Mouse (Mus musculus): ENCODE measurements at regions not wholly inside any gene's neighbourhood (a gene's known extent, or its start where the extent isn't known, plus 50 kb on each side); places are given as distances from the start of the nearest gene placed in this dataset.
A peak's percentile ranks its signal among the peaks of the same experiment; 100 is the strongest.

DNA sequence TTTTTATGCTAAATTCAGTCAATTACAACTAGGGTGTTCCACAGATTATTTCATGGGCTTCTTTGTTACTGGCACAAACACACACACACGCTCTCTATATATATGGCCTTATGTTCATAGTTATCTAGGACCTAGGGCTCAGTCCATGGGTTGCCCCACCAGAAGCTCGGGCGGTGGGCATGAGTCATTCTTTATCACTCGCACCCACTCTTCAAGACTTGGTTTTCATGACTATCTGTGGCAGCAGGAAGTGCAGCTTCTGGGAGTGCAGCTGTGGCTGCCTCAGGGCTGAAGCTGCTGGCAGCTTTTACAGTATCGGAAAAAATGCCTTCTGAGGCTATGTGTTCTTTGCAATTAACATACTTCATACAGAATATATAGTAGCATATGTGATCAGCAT, 198.7 kb downstream of the Ipo11 start:
- DNase-seq (ENCODE audit: low spot score in 2 of 2), result no peak

DNA sequence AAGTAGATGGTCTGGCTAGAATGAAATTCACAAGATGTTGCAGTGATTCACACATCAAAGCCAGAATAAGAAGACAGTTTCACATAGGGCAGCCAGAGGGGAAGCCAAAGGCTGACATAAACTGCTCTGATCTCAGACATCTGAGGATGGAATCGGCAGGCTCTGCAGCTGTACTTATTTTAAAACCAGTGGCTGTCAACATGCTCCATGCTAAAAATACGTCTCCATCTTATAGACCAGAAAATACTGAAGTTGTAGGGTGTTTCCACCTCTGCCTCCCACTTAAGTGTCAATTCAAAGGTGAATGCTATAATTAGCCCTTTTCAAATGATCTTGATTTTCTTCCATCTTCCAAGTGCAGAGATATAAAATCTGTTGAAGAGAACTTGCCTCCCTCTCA, 202.4 kb downstream of the Ipo11 start:
- DNase-seq (ENCODE audit: low spot score in 2 of 2), result no peak

DNA sequence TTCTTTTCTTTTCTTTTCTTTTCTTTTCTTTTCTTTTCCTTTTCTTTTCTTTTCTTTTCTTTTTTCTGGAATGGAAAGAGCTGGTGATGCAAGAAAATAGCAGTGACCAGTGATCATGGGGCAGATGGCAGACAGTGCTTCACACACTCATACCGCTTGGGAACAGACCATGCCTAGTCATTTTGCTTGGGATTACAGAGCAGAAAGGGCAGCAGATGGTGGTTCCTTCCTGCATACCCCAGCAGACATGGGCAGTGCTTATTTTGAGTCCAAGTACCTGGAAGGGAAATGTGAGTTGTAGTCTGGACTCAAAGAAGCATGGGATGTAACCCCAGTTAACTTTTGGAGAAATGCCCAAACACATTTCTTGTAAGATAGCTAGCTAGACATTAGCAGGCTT, 203.9 kb downstream of the Ipo11 start:
- DNase-seq (ENCODE audit: low spot score in 2 of 2), result no peak

DNA sequence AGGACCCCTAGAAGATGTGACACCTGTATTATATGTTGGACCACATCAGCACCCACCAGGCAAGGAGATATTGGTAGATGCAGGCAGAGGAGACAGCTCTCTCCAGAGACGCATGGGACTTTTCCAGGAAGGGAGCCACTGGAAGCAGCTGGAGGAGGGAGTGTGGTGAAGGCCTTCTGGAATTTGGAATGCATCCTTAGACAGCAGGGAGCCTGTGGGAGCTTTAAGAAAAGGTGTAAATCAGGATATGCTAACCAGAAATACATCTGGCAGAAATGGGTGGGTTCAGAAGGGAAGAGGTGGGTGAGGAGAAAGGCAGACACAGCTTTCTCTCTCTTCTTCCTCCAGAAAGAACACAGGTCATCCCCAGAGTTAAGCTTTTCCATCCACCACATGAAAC, 213.4 kb downstream of the Ipo11 start:
- DNase-seq (ENCODE audit: low spot score in 2 of 2), result no peak

DNA sequence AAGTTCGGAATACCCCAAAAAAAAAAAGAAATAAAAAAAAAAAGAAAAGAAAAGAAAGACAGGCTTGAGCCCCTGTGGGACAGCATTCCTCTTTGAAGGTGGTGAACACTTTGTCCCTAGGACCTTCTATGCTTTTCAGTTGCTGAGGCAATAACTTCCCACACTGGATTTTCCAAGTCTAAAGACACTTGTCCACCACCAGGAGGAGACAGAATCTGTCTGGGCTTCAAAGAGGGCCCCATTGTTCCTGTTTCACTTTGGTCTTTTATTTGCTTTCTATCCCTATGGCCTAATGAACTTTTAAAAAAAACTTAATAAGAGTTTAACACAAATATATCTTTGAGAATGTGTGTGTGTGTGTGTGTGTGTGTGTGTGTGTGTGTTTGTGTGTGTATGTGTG, 215.6 kb downstream of the Ipo11 start:
- DNase-seq (ENCODE audit: low spot score in 2 of 2), result no peak

DNA sequence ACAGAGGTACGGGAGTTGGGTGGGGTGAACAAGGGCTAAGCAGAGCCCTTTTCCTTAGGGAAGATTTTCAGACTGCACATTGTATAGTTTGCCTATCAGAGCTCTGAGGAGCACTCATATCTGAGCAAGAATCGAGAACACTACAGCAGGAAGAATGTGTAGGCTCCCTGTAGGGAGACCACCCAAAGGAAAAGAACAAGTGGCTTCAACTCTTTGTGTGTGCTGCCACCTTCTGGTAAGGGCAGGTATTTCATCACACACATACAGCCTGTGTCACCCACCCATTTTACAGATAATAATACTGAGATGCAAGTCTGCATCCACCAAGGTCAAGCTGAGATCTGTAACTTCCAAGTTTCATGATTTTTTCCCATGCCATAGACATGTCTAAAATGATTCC, 221.0 kb downstream of the Ipo11 start:
- no peak for DNase-seq (ENCODE audit: low spot score in 2 of 2)

DNA sequence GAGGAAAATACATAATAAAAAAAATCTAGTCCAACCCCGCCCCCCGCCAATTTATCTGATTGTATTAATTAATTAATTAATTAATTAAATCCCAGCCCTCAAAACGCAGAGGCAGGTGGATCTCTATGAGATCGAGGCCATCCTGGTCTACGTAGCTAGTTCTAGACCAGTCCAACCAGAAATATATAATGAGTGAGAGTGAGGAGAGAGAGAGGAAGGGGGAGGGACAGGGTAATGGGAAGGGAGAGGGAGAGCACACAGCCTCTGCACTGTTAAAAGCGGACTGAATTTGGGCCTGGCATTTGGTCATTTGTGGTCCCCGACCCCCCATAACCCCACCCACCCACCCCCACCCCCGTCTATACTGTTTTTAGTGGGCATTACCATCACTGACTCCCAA, 221.5 kb downstream of the Ipo11 start:
- DNase-seq (ENCODE audit: low spot score in 2 of 2), result no peak

DNA sequence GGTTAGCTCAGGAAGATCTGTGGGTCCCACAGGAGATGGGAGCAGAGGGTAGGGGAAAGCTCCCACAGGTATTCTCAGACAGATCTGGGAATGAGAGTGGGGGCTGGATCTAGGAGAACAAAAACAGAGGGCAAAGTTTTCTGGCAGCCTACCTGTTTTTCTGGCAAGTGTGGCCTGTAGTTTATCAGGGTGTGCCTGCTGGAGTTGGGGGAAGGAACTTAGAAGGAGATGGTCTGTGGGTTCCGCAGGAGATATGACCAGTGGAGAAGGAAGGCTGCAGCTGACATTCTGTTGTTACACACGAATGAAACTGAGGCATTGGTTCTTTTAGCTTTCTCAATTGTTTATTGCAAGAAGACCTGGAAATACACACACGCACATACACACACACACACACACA, 226.2 kb downstream of the Ipo11 start:
- no peak for DNase-seq (ENCODE audit: low spot score in 2 of 2)

DNA sequence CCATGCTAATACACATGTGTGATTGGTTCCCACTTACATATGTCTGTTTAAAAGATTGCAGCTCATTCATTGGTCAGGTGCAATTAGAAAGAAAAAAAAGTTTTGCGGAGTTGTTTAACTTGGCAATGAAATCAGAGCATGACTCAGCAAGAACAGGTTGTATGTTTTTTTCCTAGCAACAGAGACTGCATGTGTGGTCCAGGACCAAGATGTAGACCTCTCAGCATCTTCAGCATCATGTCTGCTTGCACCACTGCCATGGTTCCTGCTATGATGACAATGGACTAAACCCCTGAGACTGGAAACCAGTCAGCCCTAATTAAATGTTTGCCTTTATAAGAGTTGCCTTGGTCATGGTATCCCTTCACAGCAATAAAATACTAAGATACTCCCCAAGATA, 236.4 kb downstream of the Ipo11 start:
- DNase-seq (ENCODE audit: low spot score in 2 of 2), result no peak

DNA sequence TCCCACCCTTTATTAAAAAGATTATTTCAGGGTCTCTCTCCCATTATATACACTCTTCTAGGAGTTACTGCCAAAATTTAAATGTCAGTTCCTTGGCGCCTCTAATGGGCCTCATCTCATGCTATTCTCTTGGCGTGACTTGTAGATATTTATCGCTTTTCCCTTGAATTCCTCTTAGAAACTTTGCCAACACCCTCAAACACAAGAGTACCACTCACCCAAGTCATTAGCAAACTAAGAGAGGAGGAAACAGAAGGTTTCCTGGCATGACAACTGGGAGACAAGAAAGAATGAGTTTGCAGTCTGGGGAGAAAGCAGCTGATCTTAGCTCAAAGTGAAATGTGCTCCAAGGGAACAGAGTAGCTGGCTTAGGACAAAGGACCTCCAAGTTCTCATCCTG, 236.8 kb downstream of the Ipo11 start:
- no peak for DNase-seq (ENCODE audit: low spot score in 2 of 2)

DNA sequence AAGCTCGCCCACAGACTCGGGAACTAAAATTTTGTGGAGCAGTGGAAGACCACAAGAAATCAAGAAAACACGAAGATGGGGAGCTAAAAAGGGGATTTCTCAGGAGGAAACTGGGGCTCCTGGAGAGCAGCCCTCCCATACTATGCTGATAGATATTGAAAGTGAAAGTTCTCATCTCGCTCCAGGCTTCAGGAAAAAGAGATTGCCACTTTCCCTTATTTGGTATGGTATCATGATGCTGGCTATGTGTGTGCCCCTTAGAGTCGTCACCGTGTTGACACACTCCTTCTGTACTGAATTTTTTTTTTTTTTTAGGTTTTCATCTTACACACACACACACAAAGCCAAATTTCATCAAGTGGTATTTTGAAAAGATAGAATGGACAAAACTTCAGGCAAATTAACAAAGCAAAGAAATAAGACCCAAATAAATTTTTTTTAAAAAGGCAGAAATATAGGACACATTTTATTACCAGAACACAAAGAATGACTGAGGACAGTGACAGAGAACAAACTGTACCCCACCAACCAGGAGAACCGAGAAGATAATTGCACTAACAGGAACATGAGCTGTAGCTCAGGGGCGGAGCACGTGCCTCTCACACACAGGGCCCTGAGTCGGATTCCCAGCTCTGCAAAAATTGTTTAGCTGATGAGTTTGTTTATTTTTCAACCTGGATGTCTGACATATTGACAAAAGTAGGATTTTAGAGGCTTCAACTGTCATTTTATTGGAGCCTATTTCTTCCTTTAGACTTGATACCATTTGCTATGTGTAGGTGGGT, 244.8 kb downstream of the Ipo11 start:
- no peak for DNase-seq (ENCODE audit: low spot score in 2 of 2)

DNA sequence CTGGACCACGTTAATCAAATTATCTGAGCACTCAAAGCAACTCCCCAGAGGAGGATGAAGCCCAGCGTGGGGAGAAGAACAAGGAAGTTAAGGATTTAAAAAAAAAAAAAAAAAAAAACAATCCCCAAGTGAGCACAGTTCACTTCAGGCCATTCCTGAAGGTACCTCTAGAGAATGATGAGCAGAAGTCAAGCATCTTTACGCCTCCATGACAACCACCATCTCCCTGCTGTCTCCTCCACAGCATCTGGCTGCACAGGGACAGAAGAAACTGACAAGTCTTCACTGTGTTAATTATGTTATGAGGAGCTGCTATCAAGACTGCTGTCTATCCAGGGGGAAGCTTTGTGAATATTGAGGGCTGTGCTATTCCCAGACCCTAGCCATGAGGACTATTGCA, 246.6 kb downstream of the Ipo11 start:
- no peak for DNase-seq (ENCODE audit: low spot score in 2 of 2)

DNA sequence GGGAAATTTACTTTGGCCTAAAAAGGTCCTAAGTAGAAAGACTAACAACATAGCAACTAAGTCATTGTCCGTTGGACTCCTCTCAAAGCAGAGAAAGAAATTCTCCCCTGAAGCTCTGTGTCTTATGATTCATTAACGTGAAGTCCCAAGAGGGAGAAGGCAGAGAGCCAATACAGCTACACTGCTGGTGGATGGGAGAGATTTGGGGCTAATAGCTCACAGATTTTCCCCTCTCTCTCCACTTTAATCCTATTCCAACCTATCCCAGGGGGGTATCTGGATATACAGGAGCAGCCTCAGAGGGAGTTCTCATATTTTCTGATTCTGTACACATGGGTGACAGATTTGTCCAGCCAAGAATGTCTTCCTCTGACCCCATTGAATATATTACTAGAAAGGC, 247.1 kb downstream of the Ipo11 start:
- DNase-seq (ENCODE audit: low spot score in 2 of 2), result no peak

DNA sequence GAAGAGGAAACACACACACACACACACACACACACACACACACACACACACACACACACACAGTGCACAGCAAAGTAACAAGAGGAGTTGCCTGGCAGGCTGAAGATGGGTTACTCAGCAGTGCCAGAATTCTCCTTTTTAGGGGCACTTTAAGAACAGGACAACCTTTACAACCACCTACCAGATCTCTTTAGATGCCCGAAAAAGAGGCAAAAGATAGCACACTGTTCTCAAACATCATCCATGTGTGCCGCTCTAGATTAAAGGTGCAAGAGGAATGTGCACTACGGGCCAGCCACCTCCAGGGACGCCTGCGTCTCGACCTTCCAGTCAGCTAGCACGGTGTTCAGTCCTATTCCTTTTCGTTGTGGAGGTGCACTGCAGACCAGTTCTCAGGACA, 247.7 kb downstream of the Ipo11 start:
- no peak for DNase-seq (ENCODE audit: low spot score in 2 of 2)

DNA sequence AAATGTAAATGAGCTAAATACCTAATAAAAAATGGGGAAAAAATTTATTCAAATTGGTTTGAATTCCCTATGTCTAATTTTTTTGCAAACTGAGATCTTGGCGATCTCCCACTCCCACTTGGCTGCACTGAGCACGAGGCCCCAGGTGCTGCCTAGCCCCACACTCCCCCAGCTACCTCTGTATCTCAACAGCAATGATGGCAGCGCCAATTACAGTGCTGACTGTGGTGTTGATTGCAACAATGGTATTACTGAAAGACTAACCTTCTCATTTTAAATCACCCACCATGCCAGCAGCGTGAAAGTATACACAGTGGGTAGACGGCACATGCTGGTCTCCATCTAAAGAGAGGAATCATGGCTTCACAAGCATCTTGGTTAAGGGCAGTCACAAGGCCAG, 267.1 kb downstream of the Ipo11 start:
- DNase-seq (ENCODE audit: low spot score in 2 of 2), result no peak

DNA sequence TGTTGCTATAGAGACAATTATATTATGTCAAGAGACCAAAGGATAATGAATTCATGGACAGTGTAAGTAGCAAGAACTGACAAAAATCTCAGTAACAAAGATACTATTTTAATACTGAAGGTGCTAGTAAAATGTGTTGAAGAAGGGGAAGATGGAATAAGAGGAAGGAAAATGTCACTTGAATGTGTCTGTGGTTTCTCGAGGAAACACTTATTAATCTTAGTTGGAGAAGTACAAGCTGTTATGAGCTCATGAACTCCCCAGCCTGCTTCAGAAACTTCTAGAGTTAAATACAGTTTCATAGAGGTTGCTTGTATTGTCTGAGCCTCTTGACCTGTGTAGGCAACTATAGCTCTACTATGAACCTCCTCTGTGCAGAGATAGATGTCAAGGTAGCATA, 274.6 kb downstream of the Ipo11 start:
- DNase-seq (ENCODE audit: low spot score in 2 of 2), result no peak

DNA sequence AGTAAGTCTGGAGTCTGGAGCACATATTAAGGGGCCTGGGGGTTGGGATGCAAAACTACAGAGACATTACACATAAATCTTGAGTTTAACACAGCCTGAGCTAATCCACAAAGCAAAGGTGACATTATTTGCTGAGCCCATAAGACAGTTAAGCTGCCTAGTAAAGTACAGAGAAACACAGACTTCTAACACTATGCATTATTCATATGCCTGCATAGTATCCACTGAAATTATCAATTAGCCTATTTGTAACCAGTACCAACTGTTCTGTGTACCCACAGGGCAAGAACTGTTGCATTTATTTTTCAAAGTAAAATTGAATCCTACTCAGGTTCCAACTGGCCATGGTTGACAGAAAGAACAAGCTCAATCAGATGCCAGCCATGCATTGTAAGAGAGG, 287.4 kb downstream of the Ipo11 start:
- DNase-seq (ENCODE audit: low spot score in 2 of 2), result no peak

DNA sequence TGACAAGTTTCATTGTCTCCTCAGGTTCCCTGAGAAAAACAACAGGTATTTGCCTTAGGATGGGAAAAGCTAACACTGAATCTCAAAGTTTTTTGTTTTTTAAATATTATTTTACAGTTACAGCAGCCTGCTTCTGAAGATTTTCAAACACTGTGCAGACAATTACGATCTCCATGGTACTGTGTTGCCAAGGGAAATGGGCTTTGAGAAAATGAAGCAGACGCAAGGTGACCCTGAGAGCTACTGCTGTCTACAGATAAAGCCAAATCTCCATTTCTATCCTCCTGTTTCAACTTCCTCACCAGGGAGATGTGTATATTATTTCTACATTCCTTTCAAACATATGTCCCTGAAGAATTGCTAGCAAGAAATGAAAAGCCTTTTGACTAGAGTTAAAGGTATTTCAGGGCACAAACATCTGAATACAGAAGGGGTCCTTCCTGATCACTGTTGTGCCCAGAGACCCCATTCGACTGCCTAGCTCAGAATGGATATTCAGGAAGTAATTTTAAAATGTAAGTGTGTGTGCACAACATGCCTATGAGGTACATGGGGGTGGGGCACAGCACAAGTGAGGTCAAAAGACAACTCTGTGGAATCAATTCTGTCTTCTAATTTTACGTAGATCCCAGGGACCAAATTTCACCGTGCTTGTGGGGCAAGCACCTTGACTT, 293.3 kb downstream of the Ipo11 start:
- no peak for DNase-seq (ENCODE audit: low spot score in 2 of 2)

DNA sequence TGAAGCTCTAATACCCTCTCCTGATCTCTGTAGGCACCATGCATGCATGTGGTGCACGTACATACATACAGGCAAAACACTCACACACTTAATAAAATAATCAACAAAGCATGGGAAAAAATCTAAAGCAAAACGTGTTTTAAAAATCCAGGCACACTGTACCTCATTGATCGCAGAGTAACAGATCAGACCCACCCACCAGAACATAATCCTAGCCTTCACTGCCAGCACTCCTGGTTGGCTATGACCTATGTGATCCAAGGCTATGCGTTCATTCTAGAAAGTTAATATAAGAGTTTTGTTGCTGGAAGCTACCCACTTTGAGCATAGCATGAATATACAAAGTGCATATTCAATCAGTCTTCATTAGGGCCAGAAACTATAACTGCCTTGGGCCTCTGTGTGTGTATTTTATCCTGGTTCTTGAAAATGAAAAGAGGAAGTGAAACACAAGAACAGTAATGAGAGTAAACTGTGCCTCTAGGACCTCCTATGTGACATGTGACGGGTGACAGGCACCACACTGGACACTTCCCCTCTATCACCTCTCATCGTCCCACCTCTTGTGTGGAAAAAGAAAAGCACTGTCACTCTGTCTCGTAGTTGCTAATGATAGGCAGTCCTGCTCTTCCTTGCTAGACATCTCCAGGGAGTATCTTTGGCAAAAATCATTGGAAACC, 297.9 kb downstream of the Ipo11 start:
- DNase-seq (ENCODE audit: low spot score in 2 of 2), result no peak

DNA sequence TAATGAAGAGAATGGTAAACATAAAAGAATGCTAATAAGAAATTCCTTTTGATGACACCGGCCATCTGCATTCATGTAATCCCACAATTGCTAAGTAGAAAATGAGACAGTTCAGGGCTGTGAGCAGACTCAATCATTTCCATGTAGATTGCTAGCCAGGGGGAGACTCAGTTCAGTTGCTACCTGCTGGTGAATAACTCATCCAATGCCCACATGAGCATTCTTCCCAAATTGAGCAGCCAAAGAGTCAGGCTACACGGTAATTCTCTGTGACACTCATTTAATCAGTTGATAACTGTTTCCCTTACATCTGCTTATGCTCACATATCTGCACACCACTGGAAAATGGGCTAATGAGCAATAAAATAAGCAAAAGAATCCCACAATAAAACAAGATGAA, 345.0 kb downstream of the Ipo11 start:
- no peak for DNase-seq (ENCODE audit: low spot score in 2 of 2)

DNA sequence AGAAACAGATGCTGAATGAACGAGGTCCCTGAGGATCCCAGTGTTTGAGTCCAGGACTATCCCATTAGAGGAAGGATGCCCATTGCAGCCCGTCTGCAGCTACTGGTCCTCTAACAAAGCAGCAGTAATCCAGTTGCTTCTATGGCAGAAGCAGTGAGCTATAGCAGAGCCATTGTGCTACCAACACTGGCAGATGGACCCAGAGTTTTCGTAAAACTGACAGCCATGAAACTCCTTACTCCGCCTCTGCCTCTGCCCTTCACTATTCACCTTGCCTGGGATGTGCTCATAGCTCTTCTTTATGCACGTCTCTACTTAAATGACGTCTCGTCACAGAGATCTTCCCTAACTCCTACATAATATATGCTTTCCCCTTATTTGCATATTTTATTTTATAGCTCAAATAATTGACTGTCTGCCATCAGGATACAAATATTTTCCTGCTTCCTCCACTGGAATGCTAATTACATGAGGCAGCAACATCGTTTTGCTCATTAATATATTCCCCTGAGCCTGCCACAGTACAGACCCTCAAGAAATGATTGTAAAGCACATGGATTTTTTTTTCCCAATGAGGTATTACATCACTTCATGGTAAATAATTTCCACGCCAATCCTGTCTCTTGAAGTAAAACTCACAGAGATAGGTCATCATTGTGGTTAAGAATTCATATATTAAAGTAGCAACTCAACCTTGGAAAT, 368.9 kb downstream of the Ipo11 start:
- DNase-seq (ENCODE audit: low spot score in 2 of 2), result no peak

DNA sequence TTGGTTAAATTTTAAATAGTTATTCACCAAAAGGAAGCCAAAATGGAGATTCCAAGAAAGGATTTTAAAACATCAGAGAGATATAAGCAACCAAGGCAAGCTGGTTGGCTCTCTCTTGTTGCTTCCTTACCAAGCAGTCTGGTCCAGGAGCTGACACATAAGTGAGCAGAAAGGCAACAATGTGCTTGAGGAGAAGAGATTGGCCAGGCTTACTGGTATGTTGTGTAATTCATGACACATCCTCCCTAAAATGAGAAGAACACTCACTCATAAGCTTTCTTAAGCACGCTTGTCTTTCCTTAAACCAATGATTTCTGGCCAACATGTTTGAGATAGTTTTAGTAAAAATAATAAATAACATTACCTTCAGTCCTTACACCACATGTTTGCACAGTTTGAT, 374.2 kb downstream of the Ipo11 start:
- no peak for DNase-seq (ENCODE audit: low spot score in 2 of 2)

DNA sequence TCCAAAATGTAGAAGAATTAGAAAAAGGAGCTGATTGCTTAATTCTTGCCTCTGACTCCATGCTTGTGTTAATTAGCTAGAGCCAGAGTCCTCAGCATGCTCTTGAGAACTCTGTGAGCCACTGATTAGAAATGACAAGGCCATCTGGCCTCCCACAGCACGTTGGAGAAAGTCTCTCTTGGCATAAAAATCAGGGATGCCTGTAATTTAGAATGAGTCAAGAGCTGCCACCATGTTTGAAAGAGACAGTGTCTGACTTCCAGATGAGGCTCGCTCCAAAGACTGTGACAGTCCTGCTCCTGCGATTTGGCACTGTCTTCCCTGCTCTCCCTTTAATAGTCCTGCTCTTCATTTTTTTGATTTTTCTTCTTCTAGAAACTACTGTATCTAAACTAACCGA, 374.6 kb downstream of the Ipo11 start:
- DNase-seq (ENCODE audit: low spot score in 2 of 2), result peak in 1 of 2 experiments; percentile 4
